13 mouse cellular contexts compared by ENCODE assay signal in genomic region chr8:87831116-87831515, GRCm38 (mm10).
DNase-seq lines count a peak whose midpoint lies in the region; ATAC-seq lines count a peak whose summit lies in the region.
"Had no signal": no experiment of that assay in that cellular context is flagged by ENCODE, and none has a peak within 500 bp of the region (broad histone marks: within the 10 kb centered on the region; RNA-seq: fewer than 3 reads in every experiment).

No protein-coding gene starts in this region.

- no peaks in the 10 kb centered on the region for H3K36me3 ChIP-seq in kidney, embryonic 15.5 days
- H3K36me3 ChIP-seq in embryonic facial prominence, embryonic 11.5 days (replicated peaks; ENCODE audit: control insufficient read depth, insufficient read depth, low read depth, low read length), result no peaks in the 10 kb centered on the region
- H3K36me3 ChIP-seq in hindbrain, embryonic 15.5 days, result no peaks in the 10 kb centered on the region
- H3K36me3 ChIP-seq in neural tube, embryonic 13.5 days, result no peaks in the 10 kb centered on the region
- H3K36me3 ChIP-seq: G1E had no signal

- no peak for DNase-seq in kidney, adult 18-20 months
- peak; percentile 41 for DNase-seq in embryonic facial prominence, embryonic 11.5 days (ENCODE audit: low spot score)
- DNase-seq in layer of hippocampus, postnatal 36 days, result no peak
- no peak for DNase-seq in cerebellum, adult 8-10 months
- DNase-seq in layer of hippocampus, adult 9-11 months, result no peak
- DNase-seq: adrenal gland, adult 8-10 months; gastrocnemius, adult 2 months; kidney, postnatal 25 days; right cerebral cortex, postnatal 4 days had no signal

- WGBS in kidney, embryonic 15.5 days, result 11% methylated on average over 9 of the region's 9 CpGs
- 7% methylated on average over 9 of the region's 9 CpGs for WGBS in embryonic facial prominence, embryonic 11.5 days
- 9% methylated on average over 9 of the region's 9 CpGs for WGBS in hindbrain, embryonic 15.5 days
- 3% methylated on average over 9 of the region's 9 CpGs for WGBS in neural tube, embryonic 13.5 days

- peaks cover 64% of the 10 kb centered on the region for H3K4me1 ChIP-seq in kidney, embryonic 15.5 days
- H3K4me1 ChIP-seq in embryonic facial prominence, embryonic 11.5 days (ENCODE audit: control insufficient read depth, insufficient read depth, low read length), result peaks cover 45% of the 10 kb centered on the region
- peaks cover 65% of the 10 kb centered on the region for H3K4me1 ChIP-seq in hindbrain, embryonic 15.5 days (replicated peaks)
- H3K4me1 ChIP-seq in neural tube, embryonic 13.5 days (replicated peaks), result peaks cover 74% of the 10 kb centered on the region

- peak overlapping the region; percentile 85 for H3K27ac ChIP-seq in kidney, embryonic 15.5 days
- peak overlapping the region; percentile 85 for H3K27ac ChIP-seq in embryonic facial prominence, embryonic 11.5 days (replicated peaks; ENCODE audit: low read depth, low read length)
- H3K27ac ChIP-seq in hindbrain, embryonic 15.5 days (replicated peaks), result peak overlapping the region; percentile 52
- H3K27ac ChIP-seq in neural tube, embryonic 13.5 days (replicated peaks), result peak overlapping the region; percentile 94
- H3K27ac ChIP-seq: gastrocnemius, adult 2 months had no signal

- ATAC-seq in kidney, embryonic 15.5 days (replicated peaks; ENCODE audit: low FRiP score), result no peak
- ATAC-seq in embryonic facial prominence, embryonic 11.5 days (replicated peaks; ENCODE audit: insufficient number of reproducible peaks, low FRiP score, low TSS enrichment, low read depth), result peak; percentile 35; the same call in 1 of the 2 replicates
- no peak for ATAC-seq in hindbrain, embryonic 15.5 days (ENCODE audit: low FRiP score, low read depth)
- 0 out of 2 replicates have a peak, but pooled peaks have one; percentile 2 for ATAC-seq in neural tube, embryonic 13.5 days (ENCODE audit: low read depth)

- no peaks in the 10 kb centered on the region for H3K27me3 ChIP-seq in kidney, embryonic 15.5 days
- no peaks in the 10 kb centered on the region for H3K27me3 ChIP-seq in embryonic facial prominence, embryonic 11.5 days (ENCODE audit: control insufficient read depth, insufficient read depth, low read length)
- H3K27me3 ChIP-seq in hindbrain, embryonic 15.5 days, result no peaks in the 10 kb centered on the region
- H3K27me3 ChIP-seq in neural tube, embryonic 13.5 days, result no peaks in the 10 kb centered on the region

- H3K4me3 ChIP-seq in kidney, embryonic 15.5 days (replicated peaks), result no peak overlapping the region
- H3K4me3 ChIP-seq in embryonic facial prominence, embryonic 11.5 days (ENCODE audit: low read depth, low read length), result no peak overlapping the region
- H3K4me3 ChIP-seq in hindbrain, embryonic 15.5 days, result no peak overlapping the region
- H3K4me3 ChIP-seq in neural tube, embryonic 13.5 days, result no peak overlapping the region
- H3K4me3 ChIP-seq: gastrocnemius, adult 2 months had no signal

- no peak overlapping the region for H3K9ac ChIP-seq in kidney, embryonic 15.5 days
- H3K9ac ChIP-seq in embryonic facial prominence, embryonic 11.5 days (replicated peaks; ENCODE audit: low read length), result peak overlapping the region; percentile 41; the same call in 1 of the 2 replicates
- H3K9ac ChIP-seq in hindbrain, embryonic 15.5 days, result no peak overlapping the region
- peak overlapping the region; percentile 53 for H3K9ac ChIP-seq in neural tube, embryonic 13.5 days

- H3K4me2 ChIP-seq in kidney, embryonic 15.5 days, result no peak overlapping the region; the same call in 1 of the 2 replicates
- H3K4me2 ChIP-seq in embryonic facial prominence, embryonic 11.5 days (ENCODE audit: low read depth, low read length), result no peak overlapping the region
- H3K4me2 ChIP-seq in hindbrain, embryonic 15.5 days, result no peak overlapping the region
- no peak overlapping the region for H3K4me2 ChIP-seq in neural tube, embryonic 13.5 days

- no peaks in the 10 kb centered on the region for H3K9me3 ChIP-seq in kidney, embryonic 15.5 days (replicated peaks)
- no peaks in the 10 kb centered on the region for H3K9me3 ChIP-seq in embryonic facial prominence, embryonic 11.5 days (replicated peaks; ENCODE audit: control insufficient read depth, low read length)
- no peaks in the 10 kb centered on the region for H3K9me3 ChIP-seq in hindbrain, embryonic 15.5 days
- no peaks in the 10 kb centered on the region for H3K9me3 ChIP-seq in neural tube, embryonic 13.5 days

Comparison
In these comparisons a context has a peak if more than half of its experiments do, and no peak if none do; other contexts are left out.
1. ATAC-seq: peak in embryonic facial prominence, embryonic 11.5 days (single experiment) and neural tube, embryonic 13.5 days (single experiment); none in kidney, embryonic 15.5 days (single experiment) and hindbrain, embryonic 15.5 days (single experiment).
2. H3K9ac ChIP-seq: peak in embryonic facial prominence, embryonic 11.5 days (single experiment) and neural tube, embryonic 13.5 days (single experiment); none in kidney, embryonic 15.5 days (single experiment) and hindbrain, embryonic 15.5 days (single experiment).
3. Peak in every context shown above with its lines, with median percentiles within 50 percentile points of each other: H3K27ac ChIP-seq.